Mouse (Mus musculus) neural tube, embryonic 15.5 days (tissue): Measurements from ENCODE around the gene Dydc1. TPM values are rescaled to one million over a fixed set of nuclear protein-coding genes. Genes with fewer than 3 reads are reported as not detected.
"Not testable (repeated sequence)": the region's sequence is repeated elsewhere in the genome, so short reads cannot be mapped to it uniquely, and the experiment has no call there.

Source experiments
- ATAC-seq: fragments of 200-750 bp; cut with Nextera tagmentation; 2 replicates; pipeline ENCODE4 v1.8.0; 2017; ENCODE audit warnings: mild to moderate bottlenecking, moderate TSS enrichment, moderate library complexity; ENCODE audit not compliant: low FRiP score
- H3K27ac ChIP-seq: fragments of 300-500 bp; sonication (generic); replicated peaks from 2 replicates; pipeline ENCODE4 v1.5.1; 2015; ENCODE audit warnings: mild to moderate bottlenecking, inconsistent platforms
- H3K27me3 ChIP-seq: fragments of 300-500 bp; sonication (generic); replicated peaks from 2 replicates; pipeline ENCODE4 v1.6.1; 2015; ENCODE audit warnings: inconsistent platforms
- H3K36me3 ChIP-seq: fragments of 300-500 bp; sonication (generic); 2 replicates; pipeline ENCODE4 v1.6.1; 2015; ENCODE audit warnings: inconsistent platforms
- H3K4me1 ChIP-seq: fragments of 300-500 bp; sonication (generic); 2 replicates; pipeline ENCODE4 v1.6.1; 2015; ENCODE audit warnings: inconsistent platforms
- H3K4me2 ChIP-seq: fragments of 300-500 bp; sonication (generic); 2 replicates; pipeline ENCODE4 v1.6.1; 2015; ENCODE audit warnings: inconsistent platforms, mild to moderate bottlenecking, moderate library complexity
- H3K4me3 ChIP-seq: fragments of 300-500 bp; sonication (generic); replicated peaks from 2 replicates; pipeline ENCODE4 v1.5.1; 2015; ENCODE audit warnings: mild to moderate bottlenecking, inconsistent platforms
- H3K9ac ChIP-seq: fragments of 300-500 bp; sonication (generic); replicated peaks from 2 replicates; pipeline ENCODE4 v1.6.1; 2015; ENCODE audit warnings: mild to moderate bottlenecking, inconsistent platforms
- H3K9me3 ChIP-seq: fragments of 300-500 bp; sonication (generic); replicated peaks from 2 replicates; pipeline ENCODE4 v1.6.1; 2016; ENCODE audit warnings: inconsistent platforms
- WGBS: fragments of 180-500 bp; shearing (Covaris S2); methylation state at CpG from one replicate; pipeline ENCODE4 v1.1.7; 2015; ENCODE audit warnings: mixed read lengths; 5-methylcytosine and 5-hydroxymethylcytosine counted together
- polyA plus RNA-seq: library from polyadenylated mRNA; unstranded; fragments of >200 nt; fragmentation: Nextera tagmentation; extraction: Ambion mirVana; gene quantifications from 2 replicates; pipeline ENCODE4 v1.2.1, GENCODE M21; 2015

The Dydc1 gene
- polyA plus RNA-seq: 0.18 TPM in 1 of 2 replicates, not detected in the other

DNA sequence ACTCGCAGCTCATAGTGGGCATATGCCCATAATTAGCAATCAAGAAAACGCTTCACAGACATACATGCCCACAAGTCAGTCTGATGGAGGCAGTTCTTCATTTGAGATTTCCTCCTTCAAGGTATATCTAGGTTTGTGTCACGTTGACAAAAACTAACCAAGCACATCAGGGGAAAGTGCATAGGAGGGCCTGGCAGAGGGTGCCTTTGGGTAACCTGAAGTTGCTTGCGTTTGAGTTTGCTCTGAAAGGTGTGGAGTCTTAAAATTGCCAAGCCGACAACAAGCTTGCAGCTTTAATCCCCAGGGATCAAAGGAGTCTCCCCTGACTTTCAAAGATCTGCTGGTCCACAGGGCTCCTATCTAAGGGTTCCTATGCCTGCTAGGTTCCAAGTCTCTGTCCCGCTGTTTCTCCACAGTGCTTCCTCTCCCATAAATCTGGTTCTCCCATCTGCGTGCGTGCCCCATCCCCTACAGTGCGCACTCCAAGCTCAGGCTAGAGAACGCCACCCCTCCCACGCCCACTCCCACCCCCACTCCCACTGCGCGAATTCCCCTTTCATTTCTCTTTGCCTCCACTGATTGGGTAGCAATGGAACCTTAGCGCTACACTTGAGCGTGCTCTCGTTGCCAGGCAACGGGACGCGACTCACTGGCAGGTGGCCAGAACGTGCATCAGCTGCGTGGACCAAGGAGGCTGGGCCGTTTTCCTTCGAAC is at the start of gene Dydc1:
TSS of gene Dydc1 (plus strand) at position 683 of the 715 bp plus-strand sequence.
- WGBS: 11% methylated on average over 23 of the region's 23 CpGs
- Histone ChIP-seq H3K4me2 (peak within 1 kb of the TSS; percentile 72), H3K9me3 (no peaks in the 10 kb centered on the region), H3K36me3 (no peaks in the 10 kb centered on the region), H3K27me3 (no peaks in the 10 kb centered on the region), H3K9ac (peak within 1 kb of the TSS; percentile 5; the same call in 1 of the 2 replicates), H3K4me3 (peak within 1 kb of the TSS; percentile 50), H3K4me1 (peaks cover 7% of the 10 kb centered on the region), H3K27ac (no peak within 1 kb of the TSS)
- peak; percentile 92 for ATAC-seq

DNA sequence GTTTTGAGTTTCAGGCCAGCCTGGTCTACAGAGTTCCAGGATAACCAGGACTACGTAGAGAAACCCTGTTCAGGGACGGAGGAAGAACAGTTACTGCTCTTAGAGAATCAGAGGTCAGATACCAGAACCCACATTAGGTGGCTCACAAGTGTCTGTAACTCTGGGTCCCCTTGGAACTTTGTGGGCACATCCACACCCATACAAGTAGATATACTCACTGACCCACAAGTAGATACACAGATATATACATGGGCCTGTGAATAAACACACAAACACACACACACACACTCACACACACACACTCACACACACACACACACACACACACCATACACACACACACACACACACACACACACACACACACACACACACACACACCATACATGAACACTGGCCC is 47.6 kb upstream of the Dydc1 start:
- H3K27ac ChIP-seq: no peak overlapping the region
- H3K9me3 ChIP-seq: no peaks in the 10 kb centered on the region
- H3K9ac ChIP-seq: no peak overlapping the region
- H3K27me3 ChIP-seq: no peaks in the 10 kb centered on the region
- no peak overlapping the region for H3K4me3 ChIP-seq
- no peaks in the 10 kb centered on the region for H3K36me3 ChIP-seq
- no peaks in the 10 kb centered on the region for H3K4me1 ChIP-seq
- ATAC-seq: no peak
- 89% methylated on average over 2 of the region's 2 CpGs for WGBS
- no peak overlapping the region for H3K4me2 ChIP-seq

DNA sequence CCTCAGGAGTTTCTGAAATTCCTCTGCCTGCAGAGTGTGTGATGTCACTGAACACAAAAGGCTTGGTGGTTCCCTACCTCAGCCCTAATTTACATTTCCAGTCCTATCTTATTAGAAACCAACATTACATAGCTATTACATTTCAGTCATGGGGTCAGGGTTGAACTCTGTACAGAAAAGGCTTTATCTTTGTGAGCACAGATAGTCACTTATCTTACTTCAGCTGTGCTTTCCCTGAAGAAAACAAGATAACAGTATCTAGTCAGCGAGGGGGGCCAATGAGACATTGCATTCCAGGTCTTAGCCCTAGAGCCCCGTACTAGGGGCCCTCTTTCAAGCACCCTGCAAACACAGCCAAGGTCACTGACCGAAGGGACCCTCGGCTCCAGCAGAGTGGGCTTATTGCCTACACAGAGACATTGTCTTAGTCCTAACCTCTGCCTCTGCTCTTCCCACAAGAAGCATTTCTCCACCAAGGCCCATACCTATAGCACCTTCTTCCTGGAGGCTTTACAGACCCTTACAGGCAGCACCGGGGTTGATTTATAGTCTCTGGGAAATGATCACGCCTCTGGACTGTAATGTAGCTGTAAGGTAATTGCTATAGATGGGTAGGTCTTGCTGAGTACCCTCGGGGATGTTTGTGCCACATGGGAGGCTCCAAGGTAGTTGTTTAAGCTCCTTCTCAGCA is 47.0 kb upstream of the Dydc1 start:
- H3K36me3 ChIP-seq: no peaks in the 10 kb centered on the region
- H3K9ac ChIP-seq: no peak overlapping the region
- no peak for ATAC-seq
- no peaks in the 10 kb centered on the region for H3K4me1 ChIP-seq
- WGBS: 78% methylated on average over 7 of the region's 7 CpGs
- H3K4me2 ChIP-seq: no peak overlapping the region
- H3K9me3 ChIP-seq: no peaks in the 10 kb centered on the region
- no peak overlapping the region for H3K4me3 ChIP-seq
- no peak overlapping the region for H3K27ac ChIP-seq
- H3K27me3 ChIP-seq: no peaks in the 10 kb centered on the region

DNA sequence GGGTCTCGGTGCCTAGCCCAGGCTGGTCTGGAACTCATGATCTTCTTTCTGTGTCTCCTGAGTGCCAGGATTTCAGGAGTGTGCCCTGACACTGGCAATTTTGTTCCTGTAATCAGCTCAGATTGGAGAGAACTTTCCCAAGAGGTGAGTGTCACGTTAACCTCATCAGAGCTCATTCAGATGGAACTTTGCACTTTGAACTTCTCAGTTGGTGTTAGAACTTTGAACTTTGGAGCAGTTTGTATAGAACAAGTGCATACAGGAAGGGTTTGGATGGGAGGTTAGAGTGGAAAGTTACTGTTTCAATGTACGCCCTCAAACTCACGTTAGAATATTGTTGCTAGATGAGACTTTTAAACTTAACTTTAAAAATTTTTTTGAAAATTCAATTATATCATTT is 43.4 kb upstream of the Dydc1 start:
- no peak for ATAC-seq
- Histone ChIP-seq H3K27ac (no peak overlapping the region), H3K4me2 (no peak overlapping the region), H3K9me3 (no peaks in the 10 kb centered on the region), H3K4me3 (no peak overlapping the region), H3K9ac (no peak overlapping the region), H3K27me3 (no peaks in the 10 kb centered on the region), H3K4me1 (no peaks in the 10 kb centered on the region), H3K36me3 (no peaks in the 10 kb centered on the region)
- 74% methylated on average over 4 of the region's 4 CpGs for WGBS

DNA sequence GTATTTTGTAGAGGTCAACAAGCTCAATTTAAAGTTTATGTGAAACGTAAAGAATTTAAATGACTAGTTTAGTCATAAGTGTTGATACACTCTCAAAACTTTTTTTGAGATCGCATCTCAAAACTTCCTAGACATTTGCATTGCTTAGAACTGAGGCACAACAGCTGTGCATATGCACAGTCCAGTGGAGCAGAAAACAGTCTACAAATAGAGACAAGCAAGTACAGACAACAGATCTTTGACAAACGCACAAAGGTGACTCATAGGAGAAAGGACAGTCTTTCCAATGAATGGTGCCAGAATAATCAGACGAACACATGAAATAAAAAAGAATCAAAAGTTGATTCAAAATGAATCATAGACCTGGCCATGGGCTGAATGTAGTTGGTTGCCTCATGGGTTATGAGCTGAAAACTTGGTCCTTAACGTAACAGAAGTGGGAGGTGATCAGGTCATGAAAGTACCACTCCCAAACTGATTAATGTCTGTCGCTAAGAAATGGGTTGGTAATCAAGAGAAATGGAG is 41.7 kb upstream of the Dydc1 start:
- Histone ChIP-seq H3K9ac (no peak overlapping the region), H3K36me3 (no peaks in the 10 kb centered on the region), H3K9me3 (no peaks in the 10 kb centered on the region), H3K4me3 (no peak overlapping the region), H3K4me1 (no peaks in the 10 kb centered on the region), H3K4me2 (no peak overlapping the region), H3K27me3 (no peaks in the 10 kb centered on the region), H3K27ac (no peak overlapping the region)
- no peak for ATAC-seq
- 89% methylated on average over 6 of the region's 6 CpGs for WGBS

DNA sequence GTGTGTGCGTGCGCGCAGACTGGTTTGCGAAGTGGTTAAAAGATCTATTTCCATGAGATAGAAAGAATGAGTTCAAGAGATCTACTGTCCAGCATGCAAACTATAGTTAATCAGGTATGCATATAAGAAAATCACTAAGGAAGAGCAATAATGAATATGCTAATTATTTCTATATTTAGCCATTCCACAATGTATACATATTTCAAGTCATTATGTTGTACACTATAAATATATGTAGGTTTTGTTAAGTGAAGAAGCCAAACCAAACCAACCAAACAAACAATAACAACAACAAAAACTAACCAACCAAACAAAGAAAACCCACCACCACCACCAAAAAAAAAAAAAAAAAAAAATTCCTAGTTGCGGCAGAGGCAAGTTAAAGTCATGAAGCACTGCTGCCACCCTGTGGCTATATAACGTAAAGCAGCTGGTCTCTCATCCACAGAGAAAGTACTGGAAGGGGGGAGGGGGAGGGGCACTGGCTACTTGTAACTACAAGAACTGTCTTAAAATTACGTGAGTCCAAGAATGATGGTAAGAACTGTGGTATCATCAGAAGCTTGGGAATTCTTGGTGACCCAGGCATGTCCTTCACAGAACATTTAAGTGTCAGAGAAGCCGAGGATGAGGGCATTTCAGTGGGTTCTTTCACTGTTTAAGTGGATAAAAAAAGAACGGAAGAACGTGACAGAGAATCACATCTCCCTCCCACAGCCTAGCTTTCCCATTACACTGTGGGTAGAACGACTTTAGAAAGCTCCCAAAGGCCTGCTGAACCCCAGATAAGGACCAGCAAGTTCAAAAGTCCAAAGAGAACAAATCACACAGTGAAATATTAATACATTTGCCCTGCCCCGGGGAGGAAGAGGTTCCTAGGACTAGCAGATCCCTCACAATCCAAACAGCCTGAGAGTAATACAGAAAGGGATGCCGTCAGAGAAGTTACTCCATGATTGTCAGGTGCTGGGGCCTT is 39.3 kb upstream of the Dydc1 start:
- Histone ChIP-seq H3K4me2 (no peak overlapping the region), H3K27me3 (no peaks in the 10 kb centered on the region), H3K4me3 (no peak overlapping the region), H3K27ac (no peak overlapping the region), H3K4me1 (no peaks in the 10 kb centered on the region), H3K36me3 (no peaks in the 10 kb centered on the region), H3K9ac (no peak overlapping the region), H3K9me3 (no peaks in the 10 kb centered on the region)
- WGBS: 59% methylated on average over 13 of the region's 13 CpGs
- peak; percentile 65; the same call in 1 of the 2 replicates for ATAC-seq

DNA sequence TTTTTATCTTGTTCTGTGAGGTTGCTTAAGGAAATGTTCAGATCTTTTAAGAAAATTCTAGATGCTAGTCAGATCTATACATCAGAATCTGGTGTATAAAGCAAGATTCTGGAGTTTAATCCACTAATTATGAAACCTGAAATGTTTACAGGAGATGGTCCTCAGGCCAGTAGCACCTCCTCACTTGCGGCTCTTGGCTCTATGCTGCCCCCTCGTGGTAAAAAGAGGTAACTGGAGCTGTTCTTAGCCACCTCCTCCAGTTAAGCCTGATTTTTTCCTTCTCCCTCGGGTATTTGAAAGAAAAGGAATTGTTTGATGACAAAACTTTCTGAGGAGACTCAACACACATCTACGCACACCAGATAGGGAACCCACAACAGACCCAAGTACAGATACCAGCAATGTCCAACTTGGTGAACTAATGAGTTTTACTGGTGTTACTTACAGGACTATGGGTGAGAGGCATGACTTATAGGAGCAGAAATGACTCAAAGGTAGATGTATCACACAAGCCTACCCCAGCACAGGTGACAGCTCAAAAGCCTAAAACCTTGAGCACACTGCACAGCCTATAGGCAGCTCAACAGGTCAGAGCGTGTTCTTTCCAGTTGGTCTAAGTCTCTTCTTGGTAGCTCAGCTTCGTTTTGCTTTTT is 37.4 kb upstream of the Dydc1 start:
- no peaks in the 10 kb centered on the region for H3K9me3 ChIP-seq
- no peaks in the 10 kb centered on the region for H3K27me3 ChIP-seq
- 37% methylated on average over 6 of the region's 6 CpGs for WGBS
- no peak overlapping the region for H3K27ac ChIP-seq
- H3K4me3 ChIP-seq: no peak overlapping the region
- peak; percentile 17; the same call in 1 of the 2 replicates for ATAC-seq
- H3K4me2 ChIP-seq: no peak overlapping the region
- H3K9ac ChIP-seq: no peak overlapping the region
- no peaks in the 10 kb centered on the region for H3K4me1 ChIP-seq
- H3K36me3 ChIP-seq: no peaks in the 10 kb centered on the region

DNA sequence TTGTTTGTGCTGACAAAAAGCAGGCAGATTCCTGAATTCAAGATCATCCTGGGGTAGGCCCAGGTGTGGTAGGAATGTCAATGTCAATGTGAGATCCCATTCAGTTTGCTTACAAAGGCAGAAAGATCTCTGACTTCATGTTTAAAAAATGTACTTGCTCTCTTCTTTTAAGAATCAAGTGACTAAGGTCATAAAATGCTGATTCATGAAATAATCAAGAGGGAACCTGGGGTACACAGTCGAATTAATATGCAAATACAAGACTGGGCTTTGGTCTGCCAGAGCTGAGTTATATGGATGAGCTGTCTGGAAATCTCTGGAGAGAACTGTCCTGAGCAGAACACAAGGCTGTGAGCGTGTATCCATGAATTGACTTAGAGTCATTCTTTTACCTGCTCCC is 25.3 kb upstream of the Dydc1 start:
- Histone ChIP-seq H3K27me3 (no peaks in the 10 kb centered on the region), H3K9ac (no peak overlapping the region), H3K4me2 (no peak overlapping the region), H3K27ac (no peak overlapping the region), H3K4me3 (no peak overlapping the region), H3K36me3 (no peaks in the 10 kb centered on the region), H3K9me3 (no peaks in the 10 kb centered on the region), H3K4me1 (no peaks in the 10 kb centered on the region)
- ATAC-seq: no peak
- WGBS: 84% methylated on average over 2 of the region's 2 CpGs

DNA sequence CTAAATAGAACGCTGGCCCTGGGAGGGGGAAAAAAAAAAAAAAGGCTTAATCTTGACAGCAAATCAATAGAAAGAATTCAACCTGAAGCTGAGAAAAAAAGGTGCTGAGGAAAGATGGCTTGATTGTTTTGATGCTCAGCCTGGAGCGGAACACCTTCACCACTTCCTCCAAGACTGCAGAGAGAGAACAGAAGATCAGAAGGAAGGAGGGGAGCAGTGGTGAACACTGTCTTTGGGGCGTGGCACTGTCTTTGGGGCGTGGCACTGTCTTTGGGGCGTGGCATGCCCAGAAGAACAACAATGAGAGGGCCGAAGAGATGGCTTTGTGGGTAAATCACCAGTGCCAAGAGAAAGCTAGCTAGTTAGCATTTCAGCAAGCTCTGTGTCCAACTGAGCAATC is 22.2 kb upstream of the Dydc1 start:
- no peaks in the 10 kb centered on the region for H3K4me1 ChIP-seq
- no peaks in the 10 kb centered on the region for H3K27me3 ChIP-seq
- H3K9me3 ChIP-seq: no peaks in the 10 kb centered on the region
- H3K4me2 ChIP-seq: no peak overlapping the region
- H3K9ac ChIP-seq: no peak overlapping the region
- H3K27ac ChIP-seq: no peak overlapping the region
- H3K4me3 ChIP-seq: no peak overlapping the region
- no peak for ATAC-seq
- 78% methylated on average over 6 of the region's 6 CpGs for WGBS
- no peaks in the 10 kb centered on the region for H3K36me3 ChIP-seq

DNA sequence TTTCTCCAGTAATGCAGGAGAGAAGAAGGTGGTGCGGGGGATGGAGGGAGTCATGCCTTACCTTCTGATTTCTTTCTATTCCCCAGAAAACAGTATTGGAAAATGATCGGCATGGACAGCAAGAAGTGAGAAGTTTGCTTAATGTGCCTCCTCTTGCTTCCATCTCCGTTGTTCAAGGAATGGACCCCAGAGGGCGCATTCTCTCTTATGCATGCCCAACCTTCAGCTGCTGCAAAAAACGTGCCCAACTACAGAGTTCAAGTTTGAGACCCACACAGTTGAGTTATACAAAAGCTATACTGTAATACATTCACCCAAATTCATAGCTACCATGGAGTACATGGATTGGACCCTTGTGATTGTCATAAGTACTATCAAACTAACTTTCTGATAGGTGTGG is 20.2 kb upstream of the Dydc1 start:
- Histone ChIP-seq H3K9me3 (no peaks in the 10 kb centered on the region), H3K9ac (no peak overlapping the region), H3K27ac (no peak overlapping the region), H3K27me3 (no peaks in the 10 kb centered on the region), H3K4me1 (no peaks in the 10 kb centered on the region), H3K4me2 (no peak overlapping the region), H3K36me3 (no peaks in the 10 kb centered on the region), H3K4me3 (no peak overlapping the region)
- ATAC-seq: no peak
- 82% methylated on average over 5 of the region's 5 CpGs for WGBS

DNA sequence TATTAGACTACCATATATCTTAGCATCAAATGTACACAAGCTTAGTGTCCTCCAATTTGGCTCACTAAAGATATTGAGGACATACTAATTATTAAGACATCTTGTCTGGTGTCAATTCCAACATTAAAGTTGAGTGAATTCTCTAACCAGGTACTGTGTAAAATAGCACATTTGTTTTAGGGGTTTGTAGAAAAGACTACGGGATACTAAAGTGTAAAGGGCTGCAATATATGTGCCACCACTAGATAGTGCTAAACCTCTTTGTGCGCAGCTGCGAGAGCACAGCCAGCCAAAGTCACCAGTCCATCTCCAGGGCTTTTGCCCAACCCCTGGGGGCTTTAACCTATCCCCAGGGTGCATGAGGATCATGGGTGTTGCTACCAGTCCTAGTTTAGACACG is 19.5 kb upstream of the Dydc1 start:
- not testable (repeated sequence) for H3K36me3 ChIP-seq, H3K9ac ChIP-seq, H3K4me3 ChIP-seq, H3K4me2 ChIP-seq, H3K27me3 ChIP-seq, H3K4me1 ChIP-seq, H3K27ac ChIP-seq, H3K9me3 ChIP-seq
- ATAC-seq: peak; percentile 31; the same call in 1 of the 2 replicates
- 68% methylated on average over 3 of the region's 4 CpGs for WGBS
